ENCODE assay signal across 22 mouse cellular contexts in genomic region chr4:8079349-8079748, GRCm38 (mm10).
"Had no signal": no experiment of that assay in that cellular context is flagged by ENCODE, and none has a peak within 500 bp of the region (broad histone marks: within the 10 kb centered on the region; RNA-seq: fewer than 3 reads in every experiment).

No protein-coding gene starts in this region.

- H3K4me1 ChIP-seq: limb, embryonic 10.5 days; limb, embryonic 13.5 days; megakaryocyte, embryonic 14.5 days; midbrain, embryonic 10.5 days had no signal

- DNase-seq: kidney, adult 18-20 months; kidney, adult 9 months; kidney, postnatal 14 days; kidney, postnatal 4 days; liver; liver, postnatal 0 days; right cerebral cortex, adult 18-20 months; right cerebral cortex, postnatal 14 days; right cerebral cortex, postnatal 4 days; thymus, postnatal 25 days had no signal

- H3K27me3 ChIP-seq: limb, embryonic 13.5 days; megakaryocyte, embryonic 14.5 days; midbrain, embryonic 13.5 days had no signal

- H3K9ac ChIP-seq: limb, embryonic 13.5 days; liver, embryonic 14.5 days; liver, postnatal 0 days; midbrain, embryonic 13.5 days had no signal

- H3K36me3 ChIP-seq: limb, embryonic 10.5 days; limb, embryonic 13.5 days; midbrain, embryonic 10.5 days; midbrain, embryonic 13.5 days had no signal

- H3K9me3 ChIP-seq: limb, embryonic 10.5 days; megakaryocyte, embryonic 14.5 days; midbrain, embryonic 10.5 days; midbrain, embryonic 13.5 days had no signal

- ATAC-seq: hindbrain, postnatal 0 days; inflammation-experienced regulatory T-cells, adult 6 months; intestine, embryonic 16.5 days; liver, postnatal 0 days; midbrain, embryonic 13.5 days; midbrain, embryonic 16.5 days had no signal

- H3K4me2 ChIP-seq: limb, embryonic 13.5 days; midbrain, embryonic 13.5 days had no signal

- H3K4me3 ChIP-seq: limb, embryonic 10.5 days; limb, embryonic 13.5 days; megakaryocyte, embryonic 14.5 days; midbrain, embryonic 10.5 days; midbrain, embryonic 13.5 days; myocyte had no signal

- H3K27ac ChIP-seq: hindbrain, postnatal 0 days; limb, embryonic 10.5 days; limb, embryonic 13.5 days; liver, embryonic 14.5 days; midbrain, embryonic 10.5 days; midbrain, embryonic 13.5 days; stomach, postnatal 0 days had no signal
